Mouse (Mus musculus) cerebellum, postnatal 10 days (tissue): ENCODE data around the gene Pold2.
"Not testable (repeated sequence)": the region's sequence is repeated elsewhere in the genome, so short reads cannot be mapped to it uniquely, and the experiment has no call there.

Experiments
- DNase-seq, 2 experiments: peaks; one replicate each; pipeline ENCODE4 v3.0.0; 2021; ENCODE audit warnings: mixed read lengths in 2 of 2

Gene Pold2

GRCm38 (mm10) chr11:5897839-5898238 is 19.7 kb upstream of the Pold2 start:
- DNase-seq, result no peak

- DNase-seq, result no peak
Measured at GRCm38 (mm10) chr11:5897230-5897629, 19.1 kb upstream of the Pold2 start.

- DNase-seq, result no peak
Measured at GRCm38 (mm10) chr11:5893807-5894206, 15.7 kb upstream of the Pold2 start.

DNA sequence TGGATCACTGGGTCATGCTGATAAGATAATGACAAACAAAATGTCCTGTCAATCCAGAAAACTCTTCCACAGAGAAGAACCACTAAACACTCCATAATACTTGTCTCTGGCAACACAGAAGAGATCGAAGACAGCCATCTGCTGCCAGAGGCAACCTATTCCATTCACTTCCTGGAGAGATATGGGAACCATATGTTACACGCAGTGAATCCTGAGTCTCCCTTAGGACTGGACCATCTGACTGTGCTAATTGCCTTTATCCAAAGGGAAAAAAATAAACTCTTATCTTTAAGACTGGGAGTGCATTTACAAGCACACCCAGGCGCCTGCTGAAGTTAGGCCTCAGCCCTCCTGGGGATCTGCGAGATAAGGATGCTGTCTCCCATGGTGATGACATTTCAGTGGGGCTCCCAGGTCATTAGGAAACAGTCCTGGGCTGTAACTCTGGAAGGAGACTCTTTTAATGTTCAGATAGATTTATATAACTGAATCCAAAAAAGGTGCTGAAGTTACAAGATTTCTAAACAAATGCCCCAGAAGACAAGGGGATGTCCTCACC is 14.8 kb upstream of the Pold2 start:
- DNase-seq, result no peak

DNA sequence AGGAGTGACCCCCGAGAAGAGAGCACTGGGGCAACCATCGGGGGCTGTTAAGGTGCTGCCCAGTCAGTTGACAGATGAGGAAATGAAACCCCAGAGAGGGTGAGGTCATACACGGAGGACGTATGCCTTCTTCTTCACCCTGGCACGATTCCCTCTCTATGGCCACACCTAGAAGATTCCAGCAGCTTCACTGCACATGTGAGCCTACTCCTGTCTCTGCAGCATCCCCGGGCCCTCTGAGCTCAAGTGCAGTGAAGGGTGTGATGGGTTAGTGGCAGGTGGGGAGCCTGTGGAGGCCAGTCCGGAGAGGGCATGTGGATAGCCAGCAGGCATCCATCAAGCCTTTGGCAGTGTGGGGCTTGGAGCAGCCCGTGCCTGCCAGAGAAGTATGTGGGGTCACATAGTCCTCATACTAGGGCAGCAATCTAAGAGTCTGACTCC is 14.1 kb upstream of the Pold2 start:
- DNase-seq, result peak; percentile 72 to 80

DNA sequence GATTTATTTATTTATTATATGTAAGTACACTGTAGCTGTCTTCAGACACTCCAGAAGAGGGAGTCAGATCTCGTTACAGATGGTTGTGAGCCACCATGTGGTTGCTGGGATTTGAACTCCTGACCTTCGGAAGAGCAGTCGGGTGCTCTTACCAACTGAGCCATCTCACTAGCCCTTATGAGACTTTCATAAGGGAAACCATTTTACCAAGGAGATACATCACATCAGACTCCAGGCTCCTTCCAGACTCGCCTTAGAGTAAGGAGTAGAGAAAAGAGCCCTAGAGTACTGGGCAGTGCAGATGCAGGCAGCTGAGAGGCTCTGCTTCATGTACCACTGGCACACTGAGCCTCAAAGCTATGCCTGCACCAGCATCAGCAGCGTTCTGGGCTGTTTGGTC is 10.5 kb upstream of the Pold2 start:
- DNase-seq, result not testable (repeated sequence)

GRCm38 (mm10) chr11:5887250-5887649 is 9.2 kb upstream of the Pold2 start:
- no peak for DNase-seq

GRCm38 (mm10) chr11:5886187-5886586 is 8.1 kb upstream of the Pold2 start:
- DNase-seq, result peak; percentile 81 to 86

DNA sequence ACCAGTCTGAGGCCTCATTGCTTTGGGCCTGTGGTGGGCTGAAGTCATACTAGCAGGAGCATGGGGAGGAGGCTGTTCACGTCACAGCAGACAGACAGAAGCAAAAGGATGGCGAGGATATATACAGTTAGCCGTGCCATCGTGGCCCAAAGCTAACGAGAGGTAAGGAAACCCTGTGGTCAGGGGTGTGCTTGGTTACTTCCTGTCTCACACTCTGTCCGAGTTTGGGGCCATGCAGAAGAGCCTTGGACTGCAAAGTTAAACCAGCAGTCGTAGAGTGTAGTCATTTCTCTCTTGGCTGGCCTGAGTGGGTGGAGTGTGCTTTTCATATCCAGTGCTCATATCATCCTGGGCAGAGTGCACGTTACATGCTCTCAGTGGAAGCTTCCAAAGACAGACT is 4.4 kb upstream of the Pold2 start:
- DNase-seq, result no peak

GRCm38 (mm10) chr11:5879905-5880304 is 1.8 kb upstream of the Pold2 start:
- peak; percentile 88 to 90 for DNase-seq

DNA sequence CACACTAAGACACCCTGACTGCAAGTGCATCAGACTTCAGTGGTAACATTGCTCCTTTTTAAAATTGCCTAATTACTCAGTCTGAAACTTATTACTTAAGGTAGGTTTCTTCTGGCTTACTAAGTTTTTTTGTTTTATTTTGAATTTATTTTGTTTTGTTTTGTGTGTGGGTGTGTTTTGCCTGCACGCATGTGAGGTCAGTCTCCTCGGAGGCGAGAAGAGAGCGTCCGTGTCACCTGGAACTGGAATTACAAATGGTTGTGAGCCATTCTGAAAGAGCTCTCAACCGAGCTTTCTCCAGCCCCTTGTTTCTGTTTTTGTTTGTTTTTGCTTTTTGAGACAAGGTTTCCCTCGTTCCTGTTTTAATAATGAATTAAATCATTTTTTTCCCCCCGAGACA is 569 bp upstream of the Pold2 start:
- DNase-seq, result no peak

GRCm38 (mm10) chr11:5877421-5877820 is 671 bp downstream of the Pold2 start:
- DNase-seq, result no peak

- DNase-seq, result no peak
Measured at GRCm38 (mm10) chr11:5873192-5873591, 4.9 kb downstream of the Pold2 start.

DNA sequence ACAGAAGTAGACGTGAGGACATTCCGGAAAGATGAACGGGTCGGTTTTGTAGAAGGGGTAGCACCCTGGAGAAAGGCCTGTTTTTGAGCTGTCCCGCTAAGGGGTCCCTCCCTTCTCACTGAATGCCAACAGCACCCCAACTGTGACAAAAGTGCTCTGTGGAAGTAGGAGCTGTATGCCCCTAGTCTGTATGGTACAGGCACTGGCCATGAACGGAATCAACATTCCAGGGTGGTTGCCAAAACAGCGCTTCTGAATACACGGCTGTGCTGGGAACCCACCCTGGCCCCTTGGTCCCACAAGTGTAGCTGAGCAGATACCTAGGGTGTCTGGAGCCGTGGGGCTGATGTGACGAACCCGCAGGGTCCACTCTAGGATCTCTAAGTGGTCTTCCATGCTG is 5.4 kb downstream of the Pold2 start:
- DNase-seq, result no peak

DNA sequence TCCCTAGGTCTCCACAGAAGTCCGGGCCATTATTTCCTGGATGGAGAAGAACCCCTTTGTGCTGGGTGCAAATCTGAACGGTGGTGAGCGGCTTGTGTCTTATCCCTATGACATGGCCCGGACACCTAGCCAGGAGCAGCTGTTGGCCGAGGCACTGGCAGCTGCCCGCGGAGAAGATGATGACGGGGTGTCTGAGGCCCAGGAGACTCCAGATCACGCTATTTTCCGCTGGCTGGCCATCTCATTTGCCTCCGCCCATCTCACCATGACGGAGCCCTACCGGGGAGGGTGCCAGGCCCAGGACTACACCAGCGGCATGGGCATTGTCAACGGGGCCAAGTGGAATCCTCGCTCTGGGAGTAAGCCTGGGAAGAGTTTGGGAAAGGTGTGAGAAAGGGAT is 8.0 kb downstream of the Pold2 start:
- no peak for DNase-seq

DNA sequence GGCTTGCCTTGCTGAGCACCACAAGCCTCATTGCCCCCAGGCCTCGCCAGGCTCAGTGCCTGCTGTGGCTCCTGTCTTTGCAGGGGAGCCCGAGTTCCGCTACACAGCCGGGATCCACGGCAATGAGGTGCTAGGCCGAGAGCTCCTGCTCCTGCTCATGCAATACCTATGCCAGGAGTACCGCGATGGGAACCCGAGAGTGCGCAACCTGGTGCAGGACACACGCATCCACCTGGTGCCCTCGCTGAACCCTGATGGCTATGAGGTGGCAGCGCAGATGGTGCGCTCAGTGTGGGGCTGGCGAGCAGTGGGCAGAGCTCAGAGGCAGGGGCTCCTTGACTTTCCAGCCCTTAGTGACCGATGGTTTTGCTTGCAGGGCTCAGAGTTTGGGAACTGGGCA is 8.8 kb downstream of the Pold2 start:
- peak; percentile 47 to 58 for DNase-seq

GRCm38 (mm10) chr11:5868324-5868723 is 9.8 kb downstream of the Pold2 start:
- DNase-seq, result no peak

GRCm38 (mm10) chr11:5867196-5867595 is 10.9 kb downstream of the Pold2 start:
- DNase-seq, result no peak

DNA sequence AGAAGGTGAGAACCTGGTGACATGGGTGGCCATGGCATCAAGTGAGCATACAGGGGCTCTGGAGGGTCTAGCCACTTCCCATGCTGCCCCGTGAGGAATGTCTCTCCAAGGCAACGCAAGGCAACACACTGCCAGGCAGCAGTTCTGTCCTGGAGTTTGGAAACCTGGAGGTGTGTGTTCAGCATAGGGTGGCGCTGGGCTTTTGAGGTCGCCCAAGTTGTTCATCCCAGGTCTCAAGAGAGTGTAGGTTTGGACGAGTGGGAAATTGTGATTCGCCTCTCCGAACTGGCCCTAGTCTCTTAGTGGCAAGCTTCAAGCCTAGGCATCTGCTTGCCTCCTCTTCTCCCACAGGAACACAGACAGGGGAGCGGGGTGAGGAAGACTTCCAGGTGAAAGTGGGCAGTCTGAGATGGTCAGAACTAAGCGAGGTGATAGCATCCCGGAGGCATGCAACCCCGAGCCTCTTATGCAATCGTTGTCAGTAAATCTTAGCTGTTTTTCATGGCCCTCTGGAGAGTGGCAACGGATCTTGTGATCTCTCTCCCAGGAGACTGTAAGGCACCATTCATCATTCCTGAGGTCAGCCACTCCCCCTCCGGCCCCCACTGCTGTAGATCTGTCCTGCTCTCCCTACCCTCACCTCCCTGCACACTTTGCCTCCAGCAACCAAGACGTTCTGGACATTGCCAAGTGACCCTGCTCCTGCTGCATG is 15.5 kb downstream of the Pold2 start:
- DNase-seq, result no peak

DNA sequence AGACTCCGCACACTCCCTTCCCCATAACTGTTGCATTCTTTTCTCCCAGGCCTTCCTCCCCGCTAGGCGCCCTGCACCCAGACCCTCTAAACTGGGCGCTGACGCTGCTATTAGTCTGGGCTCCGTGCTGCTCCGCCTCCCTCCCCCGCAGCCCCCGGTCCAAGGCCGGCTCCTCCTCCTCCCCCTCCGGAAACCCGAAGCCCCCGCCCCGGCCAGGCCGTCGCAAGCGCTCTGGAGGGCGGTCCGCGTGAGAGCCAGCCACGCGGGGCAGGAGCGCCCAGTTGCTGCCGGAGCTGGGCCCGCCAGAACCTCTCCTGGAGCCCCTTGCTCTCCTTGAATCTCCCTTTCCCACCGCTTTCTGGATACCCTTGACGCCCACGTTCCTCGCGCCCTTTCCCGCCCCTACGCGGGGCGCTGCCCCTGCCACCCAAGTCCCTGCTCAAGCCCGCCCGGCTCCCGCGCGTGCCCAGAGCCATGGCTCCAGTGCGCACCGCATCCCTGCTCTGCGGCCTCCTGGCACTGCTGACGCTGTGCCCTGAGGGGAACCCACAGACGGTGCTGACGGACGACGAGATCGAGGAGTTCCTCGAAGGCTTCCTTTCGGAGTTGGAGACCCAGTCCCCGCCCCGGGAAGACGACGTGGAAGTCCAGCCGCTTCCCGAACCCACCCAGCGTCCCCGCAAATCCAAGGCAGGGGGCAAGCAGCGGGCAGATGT is 16.3 kb downstream of the Pold2 start, which contains the start of gene Aebp1:
Gene Aebp1 (plus strand): TSS at position 270 of the 716 bp plus-strand sequence.
- peak; percentile 49 to 52 for DNase-seq

DNA sequence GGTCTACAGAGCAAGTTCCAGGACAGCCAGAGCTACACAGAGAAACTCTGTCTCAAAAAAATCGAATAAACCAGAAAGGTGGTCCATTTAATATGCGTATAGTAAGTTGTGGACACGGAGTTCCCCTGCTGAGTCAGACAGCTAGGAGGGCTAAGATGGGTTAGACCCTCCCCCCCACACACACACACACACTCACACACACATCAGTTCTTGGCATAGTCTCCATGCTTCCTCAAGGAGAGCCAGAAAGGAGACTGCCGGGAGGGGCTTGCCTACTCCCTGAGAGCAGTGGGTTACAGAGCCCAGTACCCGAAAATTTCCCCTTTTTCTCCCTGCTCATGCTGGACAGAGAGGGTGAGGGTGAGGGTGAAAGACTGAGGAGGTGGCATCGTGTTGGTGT is 17.5 kb downstream of the Pold2 start:
- no peak for DNase-seq

GRCm38 (mm10) chr11:5859883-5860550 is 18.1 kb downstream of the Pold2 start:
- no peak for DNase-seq

GRCm38 (mm10) chr11:5858723-5859122 is 19.4 kb downstream of the Pold2 start:
- DNase-seq, result no peak
